Mouse (Mus musculus): Measurements from ENCODE around the gene 4930432K21Rik.

Gene 4930432K21Rik

DNA sequence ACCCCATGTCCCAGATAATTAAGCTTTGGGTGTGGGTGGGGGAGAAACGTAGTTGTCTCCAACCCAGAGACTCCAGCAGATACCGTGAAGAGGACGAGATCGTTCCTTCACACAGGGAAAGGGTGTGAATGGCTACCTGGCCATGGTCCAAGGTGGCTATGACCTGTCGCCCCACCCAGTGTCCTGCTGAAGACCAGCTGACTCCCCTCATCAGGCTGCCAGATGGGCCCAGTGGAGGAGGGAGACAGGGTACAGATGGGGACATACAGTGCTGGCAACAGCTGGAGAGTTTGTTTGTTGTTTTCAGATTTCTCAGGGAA lies 666 bp downstream of the 4930432K21Rik start:
- DNase-seq (ENCODE audit: low spot score), result no peak

DNA sequence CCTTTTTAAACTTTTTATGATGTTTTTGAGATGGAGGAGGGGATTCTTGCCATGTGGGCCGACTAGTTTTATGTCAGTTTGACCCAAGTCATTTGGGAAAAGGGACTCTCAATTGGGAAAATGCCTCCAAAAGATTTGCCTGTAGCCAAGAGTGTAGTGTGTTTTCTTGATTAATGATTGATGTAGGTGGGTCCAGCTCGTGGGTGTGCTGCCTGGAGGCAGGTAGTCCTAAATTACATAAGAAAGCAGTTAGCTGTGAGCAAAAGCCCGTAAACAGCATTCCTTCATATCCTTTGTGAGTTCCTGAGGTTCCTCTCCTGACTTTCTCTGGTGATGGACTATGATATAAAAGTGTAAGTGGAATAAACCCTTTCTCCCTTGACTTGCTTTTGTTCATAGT lies 1.4 kb downstream of the 4930432K21Rik start:
- no peak for DNase-seq (ENCODE audit: low spot score)

DNA sequence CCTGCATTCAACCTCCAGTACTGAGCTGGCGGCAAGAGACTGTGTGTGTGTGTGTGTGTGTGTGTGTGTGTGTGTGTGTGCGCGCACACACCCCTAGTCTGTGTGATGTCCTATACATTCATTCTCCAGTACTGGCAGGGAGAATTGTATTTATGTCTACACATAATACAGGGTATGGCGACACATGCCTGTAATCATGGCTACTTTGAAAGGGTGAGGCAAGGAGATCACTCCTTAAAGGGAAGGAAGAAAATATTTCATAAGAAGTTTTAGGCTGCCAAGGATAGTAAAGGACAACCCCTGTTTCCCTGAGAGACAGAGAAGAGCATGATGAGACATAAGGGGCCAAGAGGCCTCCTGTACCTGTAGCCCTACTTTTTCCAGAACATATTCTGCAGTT lies 9.8 kb downstream of the 4930432K21Rik start:
- no peak for DNase-seq (ENCODE audit: low spot score)

DNA sequence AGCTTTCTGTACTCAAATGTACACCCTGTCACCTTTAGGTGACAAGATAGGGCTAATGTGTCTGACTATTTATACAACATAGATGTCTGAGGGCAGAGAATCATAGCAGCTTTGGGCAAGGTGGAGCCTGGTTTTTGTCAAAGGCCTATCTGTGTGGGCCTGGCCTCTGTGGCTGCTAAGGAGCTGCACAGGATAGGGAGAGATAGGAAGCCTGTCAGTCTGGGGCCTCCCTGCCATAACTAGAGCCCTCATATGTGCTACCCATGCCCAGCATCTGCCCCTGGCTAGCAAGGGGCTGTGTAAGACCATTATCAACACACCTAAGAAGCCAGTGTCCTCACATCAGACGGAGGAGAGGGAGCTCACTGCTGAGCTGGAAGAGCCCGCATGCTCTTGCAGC lies 19.9 kb downstream of the 4930432K21Rik start:
- no peak for DNase-seq (ENCODE audit: low spot score)

DNA sequence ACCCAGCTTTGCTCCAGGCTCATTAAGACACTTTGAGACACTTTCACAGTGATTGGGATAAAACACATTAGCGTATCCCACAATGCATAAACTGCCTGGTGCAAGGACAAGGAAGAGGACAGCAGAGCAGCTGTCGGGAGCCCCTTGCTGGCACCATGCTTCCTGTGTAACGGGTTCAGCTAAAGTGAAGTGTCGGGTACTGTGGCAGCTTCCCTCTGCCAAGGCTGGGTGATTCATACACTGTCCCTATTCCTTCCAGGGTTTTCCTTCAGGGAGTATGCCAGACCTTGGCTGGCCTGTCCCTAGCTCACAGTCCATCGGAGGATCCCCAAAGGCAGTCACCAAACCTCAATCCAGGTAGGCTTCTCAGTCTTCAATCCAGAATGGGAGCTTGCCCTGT lies 22.3 kb downstream of the 4930432K21Rik start:
- no peak for DNase-seq (ENCODE audit: low spot score)

DNA sequence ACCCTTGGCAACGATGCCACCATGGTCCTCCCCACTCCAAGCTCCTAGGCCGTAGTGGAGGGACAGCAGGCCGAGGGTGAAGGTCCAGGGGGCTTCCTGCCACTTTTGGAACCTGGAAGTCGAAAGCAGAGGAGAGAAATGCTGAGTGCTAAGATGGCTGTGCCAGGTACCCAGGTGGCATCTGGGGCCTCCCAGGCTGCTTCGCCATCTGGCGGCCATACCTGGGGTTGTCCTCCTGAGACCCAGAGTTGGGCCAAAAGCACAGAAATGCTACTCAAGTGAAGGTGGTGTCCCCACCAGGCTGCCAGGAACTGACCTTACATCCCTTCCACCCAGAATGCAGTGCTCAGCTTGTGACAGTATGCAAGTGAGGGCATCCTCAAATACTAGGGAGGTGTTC lies 26.0 kb downstream of the 4930432K21Rik start:
- no peak for DNase-seq (ENCODE audit: low spot score)

DNA sequence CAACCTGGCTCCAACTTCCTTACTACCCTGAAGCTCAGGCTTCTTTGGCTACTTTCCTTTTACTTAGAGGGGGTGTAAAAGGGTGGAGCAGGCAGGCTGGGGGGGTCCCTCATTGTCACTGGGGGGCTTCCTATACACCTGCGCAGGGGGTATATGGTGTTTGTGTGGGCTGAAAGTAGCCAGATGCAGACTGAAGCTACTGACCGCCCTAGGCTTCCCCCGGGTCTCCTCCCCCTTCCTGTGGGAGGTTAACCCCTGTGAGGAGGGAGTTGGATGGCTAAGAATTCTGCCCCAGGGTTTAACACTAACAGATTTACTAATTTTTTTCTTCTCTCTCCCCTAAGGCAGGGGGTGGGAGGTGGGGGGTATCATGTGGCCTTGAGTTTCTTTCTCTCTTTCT lies 28.7 kb downstream of the 4930432K21Rik start:
- DNase-seq (ENCODE audit: low spot score), result no peak

DNA sequence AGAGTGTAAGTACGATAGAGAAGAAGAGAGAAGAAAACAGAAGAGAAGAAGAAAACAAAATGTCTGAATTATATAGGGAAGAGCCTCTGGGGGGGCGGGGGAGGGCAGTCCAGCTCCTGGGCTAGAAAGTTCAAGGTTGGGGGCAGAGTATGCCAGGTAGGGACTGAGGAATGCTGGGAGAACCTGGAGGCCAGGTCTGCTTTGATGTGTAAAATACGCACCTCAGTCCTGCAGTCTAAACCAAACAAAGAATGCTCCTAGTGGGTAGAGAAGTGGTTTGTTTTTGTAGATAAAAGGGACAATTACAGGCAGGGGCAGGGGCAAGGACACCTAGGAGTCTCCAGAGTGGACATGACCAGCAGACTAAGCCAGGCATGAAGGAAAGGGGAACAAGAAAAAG lies 29.6 kb downstream of the 4930432K21Rik start:
- no peak for DNase-seq (ENCODE audit: low spot score)

DNA sequence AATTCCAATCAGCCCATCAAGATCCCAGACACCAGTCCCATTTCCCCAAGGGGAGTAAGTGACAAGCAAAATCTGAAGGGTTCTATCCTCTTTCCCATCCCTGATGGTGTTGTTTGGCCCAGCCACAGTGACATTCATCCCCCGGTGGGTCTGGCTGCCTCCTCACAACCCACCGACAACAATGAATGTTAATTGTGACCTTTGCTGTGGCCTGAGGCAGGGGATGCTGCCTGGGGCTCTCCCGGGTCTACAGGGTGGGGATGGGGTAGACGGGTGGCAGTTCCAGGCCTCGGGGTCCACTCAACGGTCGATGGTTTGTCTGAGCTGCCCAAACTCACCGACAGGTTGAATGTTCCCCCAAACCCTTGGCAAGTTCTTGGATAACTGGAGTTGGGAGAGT lies 30.8 kb downstream of the 4930432K21Rik start:
- no peak for DNase-seq (ENCODE audit: low spot score)

DNA sequence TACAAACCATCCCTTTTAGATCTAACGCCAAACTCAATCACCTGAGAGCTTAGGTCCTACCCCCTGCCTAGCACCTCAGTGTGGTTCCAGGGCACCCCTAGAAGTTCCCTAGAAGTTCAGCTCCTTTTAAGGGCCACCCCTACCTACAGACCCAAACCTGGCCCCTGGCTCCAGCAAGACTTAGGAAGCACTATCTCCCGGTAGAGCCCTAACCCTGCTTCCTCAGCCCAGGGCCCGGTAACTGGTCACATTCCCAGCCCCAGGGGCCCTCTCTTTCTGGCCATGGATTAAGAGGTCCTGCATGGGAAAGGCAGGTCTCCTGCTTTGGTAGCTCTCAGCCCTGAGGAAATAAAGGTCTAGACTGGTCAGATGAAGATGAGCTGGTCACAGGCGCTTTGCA lies 32.1 kb downstream of the 4930432K21Rik start:
- DNase-seq (ENCODE audit: low spot score), result no peak

DNA sequence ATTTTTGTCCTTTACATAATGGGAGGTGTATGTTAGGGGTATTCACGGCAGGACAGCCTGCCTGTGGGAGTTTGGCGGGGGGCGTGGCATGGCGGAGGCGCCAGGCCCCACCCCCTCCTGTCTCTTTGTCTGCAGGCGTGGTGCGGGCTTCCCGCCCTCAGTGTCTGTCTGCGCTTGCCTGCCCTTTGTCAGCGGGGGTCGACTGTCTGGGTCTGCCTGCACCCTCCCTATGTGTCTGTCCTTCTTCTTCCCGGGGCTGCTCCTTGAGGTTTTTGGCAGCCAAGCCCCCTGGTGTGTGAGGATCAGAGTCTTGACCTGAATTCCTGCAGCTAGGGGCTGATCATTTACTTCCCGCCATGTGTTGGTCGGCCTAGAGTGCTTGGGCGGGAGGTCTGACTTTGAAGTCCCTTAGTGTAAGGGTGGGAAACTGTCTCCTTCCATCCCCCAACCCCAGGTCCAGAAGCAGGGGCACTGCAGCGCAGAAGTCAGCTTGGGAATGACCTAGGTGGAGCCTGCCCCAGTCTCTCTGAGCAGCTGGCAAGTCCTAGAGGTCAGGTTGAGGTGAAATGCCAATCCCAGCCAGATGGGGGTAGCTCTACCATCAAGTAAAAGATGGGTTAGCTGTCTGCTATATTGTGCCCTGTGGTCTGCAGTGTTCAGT lies 32.8 kb downstream of the 4930432K21Rik start:
- DNase-seq (ENCODE audit: low spot score), result peak; percentile 82

DNA sequence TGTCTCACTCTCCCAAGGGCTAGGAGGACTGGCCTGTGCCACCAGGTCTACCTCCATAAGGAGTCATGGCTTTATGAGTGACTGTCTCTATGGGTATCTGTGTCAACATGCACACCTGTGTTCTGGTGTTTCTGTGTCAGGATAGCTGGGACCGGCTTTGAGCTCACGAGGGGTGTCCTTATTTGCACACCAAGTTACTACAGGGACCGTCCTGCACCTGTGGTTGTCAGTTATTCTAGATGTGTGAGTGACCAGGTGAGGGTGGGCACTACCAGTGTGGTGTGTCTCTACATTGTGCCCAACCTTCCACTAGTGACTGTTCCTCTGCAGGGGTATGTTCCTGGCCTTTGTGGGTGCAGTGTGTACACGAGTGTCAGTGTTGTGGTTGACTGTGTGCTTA lies 35.0 kb downstream of the 4930432K21Rik start:
- no peak for DNase-seq (ENCODE audit: low spot score)

DNA sequence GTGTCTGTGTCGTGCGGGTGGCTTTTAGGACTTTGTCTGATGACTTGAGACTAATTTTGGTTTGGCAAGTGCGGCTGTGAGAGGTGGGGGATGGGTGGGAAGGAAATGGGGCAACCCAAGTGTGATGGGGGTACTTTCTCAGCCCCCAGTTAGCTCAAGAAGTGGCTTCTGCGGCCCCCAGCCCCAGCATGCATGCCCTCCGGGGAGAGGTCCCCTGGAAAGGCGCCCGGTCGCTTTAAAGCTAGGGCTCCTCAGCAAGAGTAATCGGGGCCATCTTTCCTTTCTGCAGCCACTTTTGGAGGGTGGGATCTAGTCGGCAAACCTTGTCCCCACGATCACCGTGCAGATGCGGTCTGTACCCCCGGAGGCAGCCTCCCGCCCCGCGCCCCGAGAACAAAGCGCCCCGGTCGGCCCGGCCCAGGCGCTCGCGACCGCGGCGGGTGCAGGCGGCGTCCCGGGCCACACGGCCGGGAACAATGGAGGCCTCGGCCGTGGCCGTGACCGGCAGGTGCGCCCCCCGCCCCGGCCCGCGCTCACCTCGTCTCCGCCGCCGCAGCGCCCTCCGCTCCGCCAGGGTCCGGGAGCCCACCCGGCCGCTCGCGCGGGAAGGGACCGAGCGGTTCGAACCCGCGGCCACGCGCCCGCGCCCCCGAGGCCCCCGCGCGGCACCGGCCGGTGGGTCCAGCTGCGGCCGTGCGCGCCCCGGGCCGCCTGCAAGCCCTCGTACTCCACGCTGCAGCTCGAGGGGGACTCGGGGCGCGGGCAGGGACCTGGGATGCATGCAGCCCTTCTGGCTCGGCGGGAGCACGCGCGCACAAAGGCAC lies 35.6 kb downstream of the 4930432K21Rik start:
- DNase-seq (ENCODE audit: low spot score), result no peak

DNA sequence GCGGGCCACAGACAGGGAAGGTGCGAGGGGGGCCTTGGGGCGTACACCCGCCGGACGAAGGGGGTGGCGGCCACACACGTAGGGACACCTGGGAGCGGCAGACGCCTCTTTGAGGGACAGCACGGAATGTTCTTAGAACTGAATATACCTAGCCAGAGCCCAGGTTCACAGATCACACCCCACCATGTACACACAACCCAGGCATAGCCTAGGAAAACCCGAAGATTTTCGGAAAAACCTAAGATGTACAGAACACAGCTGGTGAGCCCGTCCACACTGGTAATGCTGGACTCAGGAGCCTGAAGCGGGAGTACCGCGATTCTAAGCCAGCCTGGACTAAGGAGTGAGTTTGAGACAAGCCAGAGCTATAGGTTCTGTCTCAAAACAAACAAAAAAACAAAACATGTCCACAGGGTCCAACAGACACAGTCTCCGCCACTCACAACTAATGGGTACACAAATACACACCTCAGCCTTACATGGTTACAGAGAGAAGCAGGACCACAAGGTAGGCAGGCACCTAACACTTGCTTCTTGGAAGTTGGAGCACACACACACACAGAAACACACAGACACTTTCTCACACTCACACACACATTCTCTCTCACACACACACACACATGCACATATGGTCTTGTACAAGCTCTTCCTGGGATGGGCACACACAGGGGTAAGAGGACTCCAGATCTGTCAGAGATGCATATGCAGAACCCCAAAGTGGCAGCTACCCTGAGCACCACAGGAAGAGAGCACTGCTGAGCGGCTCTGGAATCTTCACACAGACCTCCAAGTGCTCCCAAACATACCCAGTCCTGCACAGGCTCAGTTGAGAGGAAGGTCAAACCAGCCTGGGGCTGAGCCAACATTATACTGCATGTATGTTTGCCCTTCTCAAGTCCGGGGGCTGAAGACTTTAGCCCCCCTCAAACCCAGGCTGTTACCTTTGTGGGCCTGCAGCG lies 36.5 kb downstream of the 4930432K21Rik start:
- no peak for DNase-seq (ENCODE audit: low spot score)

DNA sequence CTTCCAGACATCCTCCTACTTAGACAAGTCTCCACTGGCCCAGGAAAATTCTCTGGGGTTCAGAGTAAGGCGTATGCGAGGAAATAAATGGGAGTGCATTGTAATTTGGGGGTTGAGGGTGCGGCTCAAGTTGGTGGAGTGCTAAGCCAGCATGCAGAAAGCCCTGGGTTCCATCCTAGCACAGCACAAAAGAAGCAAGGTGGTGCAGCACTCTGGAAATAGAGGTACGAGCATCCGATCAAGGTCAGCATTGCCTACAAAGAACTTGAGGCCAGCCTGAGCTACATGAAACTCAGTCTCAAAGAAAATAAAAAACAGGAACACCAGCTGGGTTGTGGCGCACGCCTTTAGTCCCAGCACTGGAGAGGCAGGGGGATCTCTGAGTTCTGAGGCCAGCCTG lies 37.3 kb downstream of the 4930432K21Rik start, which contains the start of gene Nanos3:
Gene Nanos3, minus strand, starts transcription at position 101 of the 400 bp plus-strand sequence.
- no peak for DNase-seq (ENCODE audit: low spot score)

DNA sequence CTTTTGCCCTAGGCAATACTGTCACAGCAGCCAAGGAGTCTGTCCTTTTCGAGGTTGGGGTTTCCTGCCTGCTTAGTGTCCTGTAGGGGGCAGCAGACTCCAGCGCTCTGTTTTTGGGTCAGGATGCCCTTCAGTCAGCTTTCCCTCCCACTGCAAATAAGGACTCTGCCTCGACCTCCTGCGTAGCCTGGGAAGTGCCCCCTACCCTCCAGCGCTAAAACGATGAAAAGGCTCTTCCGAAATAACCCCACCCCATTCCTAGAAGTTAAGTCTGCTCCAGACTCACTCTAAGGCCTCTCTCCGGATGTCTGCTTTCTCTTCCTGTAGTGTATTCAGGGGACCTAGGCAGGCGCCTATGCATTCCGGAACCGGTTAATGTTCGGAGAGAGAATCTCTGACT lies 38.7 kb downstream of the 4930432K21Rik start:
- peak; percentile 87 for DNase-seq (ENCODE audit: low spot score)

DNA sequence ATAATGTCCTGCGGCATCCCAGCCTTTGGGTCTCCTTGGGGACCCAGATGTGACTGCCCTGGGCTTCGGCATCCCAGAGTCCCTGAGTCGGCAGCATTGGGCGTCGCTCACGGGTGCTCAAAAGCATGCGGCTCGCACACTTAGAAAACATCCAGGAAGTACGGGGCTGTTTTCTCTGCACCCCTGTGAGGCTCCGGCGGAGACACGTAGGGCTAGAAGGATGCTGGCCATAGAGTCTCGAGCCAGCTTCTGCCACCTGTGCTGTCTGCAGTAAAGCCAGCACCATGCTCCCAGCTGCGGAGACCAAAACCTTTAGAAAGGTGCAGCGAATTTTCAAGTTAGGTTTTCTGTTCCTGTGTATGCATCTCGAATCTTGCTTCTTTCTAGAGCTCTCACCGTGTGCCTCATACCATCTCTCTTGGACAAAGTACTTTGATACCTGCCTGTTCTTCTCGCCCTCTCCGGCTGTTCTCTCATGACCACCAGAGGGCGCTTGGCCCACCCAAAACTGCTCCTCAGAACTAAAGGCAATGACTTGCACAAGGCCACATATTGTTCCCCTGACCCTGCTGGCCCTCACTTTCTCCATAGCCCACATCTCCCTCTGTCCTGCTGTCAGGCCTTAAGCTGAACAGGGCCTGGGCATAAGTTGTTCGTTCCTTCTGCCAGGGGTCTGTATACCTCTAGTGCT lies 39.4 kb downstream of the 4930432K21Rik start:
- DNase-seq (ENCODE audit: low spot score), result peak; percentile 83

DNA sequence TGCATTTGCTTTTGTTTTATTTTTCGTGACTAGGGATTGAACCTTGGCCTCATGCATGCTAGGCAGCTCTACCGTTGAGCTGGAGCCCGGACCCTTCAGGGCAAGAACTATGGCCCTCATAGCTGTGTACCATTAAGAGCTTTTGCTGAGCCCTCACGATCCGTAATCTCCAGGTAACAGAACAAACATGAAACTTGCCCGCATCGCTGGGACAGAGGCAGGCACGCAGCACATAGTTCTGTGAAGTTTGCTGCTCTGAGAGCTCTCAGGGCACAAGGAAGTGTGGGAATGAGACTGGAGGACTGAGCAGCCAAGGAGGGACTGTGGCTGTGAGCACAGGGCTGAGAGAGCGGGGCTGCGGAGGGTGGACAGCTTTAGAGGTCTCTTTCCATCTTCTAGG lies 40.8 kb downstream of the 4930432K21Rik start:
- DNase-seq (ENCODE audit: low spot score), result no peak

DNA sequence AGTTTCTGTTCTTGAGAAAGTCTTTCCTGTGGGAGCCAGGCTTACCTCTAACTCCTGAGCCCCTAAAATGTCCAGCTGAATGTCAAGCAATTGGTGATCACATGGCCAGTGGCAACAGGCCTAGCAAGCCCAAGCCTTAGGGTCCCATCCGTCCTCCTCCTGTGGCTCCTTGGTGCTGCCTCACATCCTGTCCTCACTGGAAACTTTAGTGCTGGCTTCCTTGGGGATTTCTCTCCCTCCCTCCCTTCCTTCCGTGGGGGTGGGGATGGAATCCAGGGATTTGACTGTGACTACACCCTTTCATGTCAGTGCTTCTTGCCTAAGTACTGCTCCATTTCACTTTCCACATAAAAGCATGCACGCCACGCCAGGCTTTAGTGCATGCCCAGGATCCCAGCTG lies 41.8 kb downstream of the 4930432K21Rik start:
- DNase-seq (ENCODE audit: low spot score), result no peak

DNA sequence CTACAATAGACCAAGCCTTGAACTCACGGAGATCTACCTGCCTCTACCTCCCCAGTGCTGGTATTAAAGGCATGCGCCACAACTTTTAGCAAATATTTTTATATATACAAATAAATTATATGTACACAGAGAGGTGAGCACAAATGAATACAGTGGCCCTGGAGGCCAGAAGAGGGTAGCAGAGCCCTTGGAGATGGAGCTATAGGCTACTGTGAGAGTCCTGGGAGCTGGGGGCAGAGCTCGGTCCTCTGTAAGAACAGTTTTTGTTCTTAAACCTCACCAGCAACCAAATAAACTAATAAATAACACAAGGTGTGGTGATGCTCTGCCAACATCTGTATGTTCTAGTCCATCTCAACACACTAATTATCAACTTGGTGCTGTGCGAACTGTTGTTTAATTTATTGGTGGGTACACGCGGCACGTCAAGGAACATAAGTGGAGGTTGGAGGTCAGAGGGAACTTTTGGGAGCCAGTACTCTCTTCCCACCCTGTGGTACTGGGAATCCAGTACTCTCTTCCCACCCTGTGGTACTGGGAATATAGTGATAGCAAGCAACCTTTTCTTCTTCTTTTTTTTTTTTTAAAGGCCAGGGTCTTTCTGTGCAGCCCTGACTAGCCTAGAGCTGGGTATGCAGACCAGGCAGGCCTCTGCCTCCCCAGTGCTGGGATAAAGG lies 42.5 kb downstream of the 4930432K21Rik start:
- DNase-seq (ENCODE audit: low spot score), result no peak

DNA sequence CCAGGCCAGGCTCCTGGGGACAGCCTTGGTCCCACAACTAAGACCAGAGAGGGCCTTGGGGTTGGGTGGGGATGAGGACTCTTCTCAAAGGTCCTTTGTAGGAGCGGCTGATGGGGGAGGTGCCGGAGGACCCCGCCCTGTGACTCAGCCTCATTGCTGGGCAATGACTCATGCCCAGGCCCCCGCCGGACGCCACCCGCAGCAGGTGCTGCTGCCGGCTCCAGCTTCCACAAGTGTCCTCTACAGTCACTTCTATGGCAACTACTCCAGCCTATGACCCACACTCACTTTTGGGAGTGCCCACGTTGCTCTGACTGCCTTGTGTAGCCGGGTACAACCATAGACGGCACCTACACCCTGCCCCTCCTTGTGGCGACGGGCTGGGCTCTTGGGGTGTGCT lies 44.2 kb downstream of the 4930432K21Rik start:
- no peak for DNase-seq (ENCODE audit: low spot score)
